Mouse (Mus musculus) limb, embryonic 14.5 days (tissue): ENCODE data around the gene Trim30c. TPM values are rescaled to one million over a fixed set of nuclear protein-coding genes. Genes with fewer than 3 reads are reported as not detected.
"Not testable (repeated sequence)": the region's sequence is repeated elsewhere in the genome, so short reads cannot be mapped to it uniquely, and the experiment has no call there.

Experiments used
- ATAC-seq: fragments of 200-750 bp; cut with Nextera tagmentation; 2 replicates; pipeline ENCODE4 v1.8.0; 2017; ENCODE audit warnings: low read depth, moderate number of reproducible peaks, moderate TSS enrichment; ENCODE audit not compliant: low FRiP score
- DNase-seq: peaks from one replicate; pipeline ENCODE4 v3.0.0-alpha.2; 2015; ENCODE audit warnings: low spot score
- H3K27ac ChIP-seq: fragments of 300-500 bp; sonication (generic); replicated peaks from 2 replicates; pipeline ENCODE4 v1.5.1; 2014; ENCODE audit warnings: low read depth, mild to moderate bottlenecking, low read length, moderate library complexity, mixed read lengths
- H3K27me3 ChIP-seq: fragments of 300-500 bp; sonication (generic); 2 replicates; pipeline ENCODE4 v1.6.1; 2014; ENCODE audit warnings: low read length, mixed read lengths; ENCODE audit not compliant: control insufficient read depth, insufficient read depth
- H3K36me3 ChIP-seq: fragments of 300-500 bp; sonication (generic); 2 replicates; pipeline ENCODE4 v1.6.1; 2014; ENCODE audit warnings: mild to moderate bottlenecking, low read length, moderate library complexity, mixed read lengths; ENCODE audit not compliant: control insufficient read depth, insufficient read depth
- H3K4me1 ChIP-seq: fragments of 300-500 bp; sonication (generic); 2 replicates; pipeline ENCODE4 v1.6.1; 2014; ENCODE audit warnings: antibody characterized with exemption, low read length, mixed read lengths; ENCODE audit not compliant: control insufficient read depth, insufficient read depth
- H3K4me2 ChIP-seq: fragments of 300-500 bp; sonication (generic); replicated peaks from 2 replicates; pipeline ENCODE4 v1.6.1; 2014; ENCODE audit warnings: low read depth, mild to moderate bottlenecking, low read length, moderate library complexity; ENCODE audit not compliant: severe bottlenecking
- H3K4me3 ChIP-seq: fragments of 300-500 bp; sonication (generic); replicated peaks from 2 replicates; pipeline ENCODE4 v1.5.1; 2014; ENCODE audit warnings: low read length
- H3K9ac ChIP-seq: fragments of 300-500 bp; sonication (generic); 2 replicates; pipeline ENCODE4 v1.6.1; 2014; ENCODE audit warnings: mild to moderate bottlenecking, low read depth, low read length, moderate library complexity; ENCODE audit not compliant: severe bottlenecking
- H3K9me3 ChIP-seq: fragments of 300-500 bp; sonication (generic); 2 replicates; pipeline ENCODE4 v1.6.1; 2016; ENCODE audit warnings: low read length; ENCODE audit not compliant: control insufficient read depth
- POLR2A ChIP-seq: fragments of 200-500 bp; IDR thresholded peaks from 2 replicates; pipeline ENCODE4 v1.8.0; 2012; ENCODE audit warnings: inconsistent platforms, mild to moderate bottlenecking, moderate library complexity, borderline replicate concordance; ENCODE audit not compliant: insufficient read depth, insufficient read length; ENCODE audit errors: extremely low read depth
- WGBS: fragments of 180-500 bp; shearing (Covaris S2); extraction: QIAGEN DNeasy Blood & Tissue Kit; methylation state at CpG from one replicate; pipeline ENCODE4 v1.1.7; 2014; 5-methylcytosine and 5-hydroxymethylcytosine counted together
- polyA plus RNA-seq, 2 experiments: library from polyadenylated mRNA; depleted of rRNA in 1 of 2; stranded (reverse) in 1 of 2; unstranded in 1 of 2; fragments of >200 nt; fragmentation: Nextera tagmentation in 1 of 2; extraction: Ambion mirVana in 1 of 2; gene quantifications; 2 replicates each; pipeline versions ENCODE4 v1.2.1 to v1.2.3; 2012 to 2014

Trim30c gene
- polyA plus RNA-seq, 2 experiments, result 0.14 to 0.24 TPM

GRCm38 (mm10) chr7:104369736-104370414 lies 30.8 kb downstream of the Trim30c start, which contains the start of gene Trim30b:
Gene Trim30b (minus strand): TSS chr7:104369884.
- no peak for ATAC-seq
- no peak for TF ChIP-seq POLR2A
- Histone ChIP-seq H3K4me3 (no peak within 1 kb of the TSS), H3K4me1 (no peaks in the 10 kb centered on the region), H3K4me2 (no peak within 1 kb of the TSS), H3K9me3 (no peaks in the 10 kb centered on the region), H3K27me3 (no peaks in the 10 kb centered on the region), H3K27ac (no peak within 1 kb of the TSS), H3K9ac (no peak within 1 kb of the TSS), H3K36me3 (no peaks in the 10 kb centered on the region)
- WGBS, result 69% methylated on average over 1 of the region's 1 CpGs
- no peak for DNase-seq

DNA sequence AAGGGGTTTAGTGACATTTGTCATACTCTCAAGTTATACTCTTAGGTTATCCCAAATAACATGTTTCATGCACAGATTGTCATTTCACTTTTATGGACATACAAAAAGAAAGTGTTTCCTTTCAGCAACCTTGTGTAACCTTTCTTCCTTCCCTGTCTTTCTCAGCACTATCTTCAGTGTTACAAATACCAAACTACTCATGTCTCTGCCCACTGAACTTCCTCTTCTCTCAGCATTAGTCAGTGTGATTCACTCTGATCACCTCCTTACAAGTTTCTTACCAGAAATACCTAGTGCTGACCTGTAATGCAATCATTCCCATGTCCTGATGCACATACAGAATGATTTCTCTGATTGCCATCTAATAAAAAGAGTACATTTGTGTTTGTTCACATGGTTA lies 34.3 kb downstream of the Trim30c start:
- Histone ChIP-seq H3K4me1 (no peaks in the 10 kb centered on the region), H3K4me2 (no peak overlapping the region), H3K27ac (no peak overlapping the region), H3K9ac (no peak overlapping the region), H3K9me3 (no peaks in the 10 kb centered on the region), H3K4me3 (no peak overlapping the region), H3K36me3 (no peaks in the 10 kb centered on the region), H3K27me3 (no peaks in the 10 kb centered on the region)
- DNase-seq (no peak), ATAC-seq (no peak)
- no peak for TF ChIP-seq POLR2A

- Histone ChIP-seq H3K27ac (no peak overlapping the region), H3K4me2 (no peak overlapping the region; the same call in 1 of the 2 replicates)
Measured at GRCm38 (mm10) chr7:104353600-104353967, 47.1 kb downstream of the Trim30c start.

GRCm38 (mm10) chr7:104352717-104353599 lies 47.7 kb downstream of the Trim30c start, which contains the start of gene Trim12c:
Gene Trim12c (minus strand): TSS chr7:104353362.
- no peaks in the 10 kb centered on the region for H3K4me1 ChIP-seq
- ATAC-seq, result peak; percentile 96
- 0 out of 2 replicates have a peak within 1 kb of the TSS, but pooled peaks have one; percentile 8 for H3K9ac ChIP-seq
- peak within 1 kb of the TSS; percentile 34 for H3K4me3 ChIP-seq
- no peaks in the 10 kb centered on the region for H3K27me3 ChIP-seq
- 6% methylated on average over 14 of the region's 14 CpGs for WGBS
- no peaks in the 10 kb centered on the region for H3K9me3 ChIP-seq
- DNase-seq, result peak; percentile 84
- H3K27ac ChIP-seq, result no peak within 1 kb of the TSS
- peak within 1 kb of the TSS; percentile 49 for H3K4me2 ChIP-seq
- TF ChIP-seq POLR2A, result no peak
- H3K36me3 ChIP-seq, result no peaks in the 10 kb centered on the region

More at GRCm38 (mm10) chr7:104353600-104353967, 47.1 kb downstream of the Trim30c start:
- TF ChIP-seq POLR2A, result no peak
- WGBS, result 59% methylated on average over 2 of the region's 2 CpGs
- ATAC-seq (no peak), DNase-seq (no peak)
- Histone ChIP-seq H3K9ac (0 out of 2 replicates have a peak overlapping the region, but pooled peaks have one; percentile 8), H3K9me3 (no peaks in the 10 kb centered on the region), H3K36me3 (no peaks in the 10 kb centered on the region), H3K4me3 (peak overlapping the region; percentile 34; the same call in 1 of the 2 replicates), H3K4me1 (no peaks in the 10 kb centered on the region), H3K27me3 (no peaks in the 10 kb centered on the region)

- H3K4me2 ChIP-seq, ATAC-seq, H3K27me3 ChIP-seq, H3K27ac ChIP-seq, H3K9me3 ChIP-seq, DNase-seq, H3K9ac ChIP-seq, H3K4me1 ChIP-seq, H3K4me3 ChIP-seq, H3K36me3 ChIP-seq: not testable (repeated sequence)
- 90% methylated on average over 4 of the region's 4 CpGs for WGBS
Measured at GRCm38 (mm10) chr7:104348043-104348442, 52.6 kb downstream of the Trim30c start.

DNA sequence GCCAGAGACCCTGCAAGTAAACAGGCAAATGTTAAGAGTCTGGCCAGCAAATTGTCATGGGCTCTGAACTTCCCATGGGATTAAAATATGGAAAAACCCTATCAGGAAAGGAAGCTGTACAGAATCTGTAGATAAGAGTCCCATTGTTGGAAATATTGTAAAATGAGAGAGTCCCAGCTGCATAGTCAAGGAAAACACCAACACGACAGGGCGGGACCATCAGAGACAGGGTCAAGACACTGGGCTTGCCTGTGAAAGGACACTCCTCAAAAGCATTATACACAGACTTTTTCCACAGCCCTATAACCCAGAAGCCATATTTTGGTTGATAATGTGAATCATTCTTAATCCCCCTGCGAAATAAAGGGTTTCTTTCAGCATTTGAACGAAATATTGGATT lies 59.9 kb downstream of the Trim30c start:
- ATAC-seq, H3K27me3 ChIP-seq, DNase-seq, H3K4me3 ChIP-seq, H3K4me1 ChIP-seq, H3K9me3 ChIP-seq, H3K27ac ChIP-seq, H3K4me2 ChIP-seq, H3K9ac ChIP-seq, H3K36me3 ChIP-seq: not testable (repeated sequence)
- 84% methylated on average over 2 of the region's 4 CpGs for WGBS

- WGBS, result 69% methylated on average over 3 of the region's 3 CpGs
Measured at GRCm38 (mm10) chr7:104335547-104335946, 65.1 kb downstream of the Trim30c start.

More at GRCm38 (mm10) chr7:104335547-104335946, 65.1 kb downstream of the Trim30c start:
- not testable (repeated sequence) for DNase-seq, ATAC-seq, H3K9ac ChIP-seq, H3K9me3 ChIP-seq, H3K4me1 ChIP-seq, H3K27ac ChIP-seq, H3K4me3 ChIP-seq, H3K4me2 ChIP-seq, H3K36me3 ChIP-seq, H3K27me3 ChIP-seq
